Mouse (Mus musculus) heart, postnatal 25 days (tissue): Measurements from ENCODE around the gene Nkpd1. TPM values are rescaled to one million over a fixed set of nuclear protein-coding genes. Genes with fewer than 3 reads are reported as not detected.
A peak's percentile ranks its signal among the peaks of the same experiment; 100 is the strongest.

ENCODE experiments used
- DNase-seq: peaks from one replicate; pipeline ENCODE4 v3.0.0; 2022; ENCODE audit warnings: low spot score
- intact Hi-C: fragments of 180-260 bp; cut with DNase I; formaldehyde crosslinking; loops from one replicate; pipeline ENCODE4 v1.15.1; 2025
- total RNA-seq, 2 experiments: library from RNA; stranded (reverse); gene quantifications; 2 replicates each; pipeline ENCODE4 v1.2.3; 2021

Gene Nkpd1
- not detected for total RNA-seq

GRCm38 (mm10) chr7:19517652-19518365 lies at the start of gene Nkpd1:
Gene Nkpd1 (plus strand): TSS chr7:19517838.
- no peak for DNase-seq
- intact Hi-C loops: no loop called here

- intact Hi-C loops: no loop called here
- DNase-seq: no peak
Measured at GRCm38 (mm10) chr7:19468279-19468678, 49.4 kb upstream of the Nkpd1 start.

GRCm38 (mm10) chr7:19469404-19469803 lies 48.2 kb upstream of the Nkpd1 start:
- intact Hi-C loops: no loop called here
- no peak for DNase-seq

GRCm38 (mm10) chr7:19470308-19470707 lies 47.3 kb upstream of the Nkpd1 start:
- no peak for DNase-seq
- intact Hi-C loops: no loop called here

GRCm38 (mm10) chr7:19472403-19472802 lies 45.2 kb upstream of the Nkpd1 start:
- intact Hi-C loops: no loop called here
- no peak for DNase-seq

GRCm38 (mm10) chr7:19473875-19474443 lies 43.7 kb upstream of the Nkpd1 start:
- intact Hi-C loops: no loop called here
- DNase-seq: peak; percentile 65

GRCm38 (mm10) chr7:19477084-19477483 lies 40.6 kb upstream of the Nkpd1 start:
- DNase-seq: no peak
- intact Hi-C loops: loop anchor here (2.0 kb wide), 1 partner anchor 16 kb away; no protein-coding TSS in a partner anchor

- no peak for DNase-seq
- intact Hi-C loops: loop anchor here (2.0 kb wide), 1 partner anchor 17 kb away; no protein-coding TSS in a partner anchor
Measured at GRCm38 (mm10) chr7:19477624-19478384, 39.8 kb upstream of the Nkpd1 start.

- intact Hi-C loops: no loop called here
- DNase-seq: no peak
Measured at GRCm38 (mm10) chr7:19483281-19483680, 34.4 kb upstream of the Nkpd1 start.

GRCm38 (mm10) chr7:19485488-19485887 lies 32.1 kb upstream of the Nkpd1 start:
- no peak for DNase-seq
- intact Hi-C loops: no loop called here

- DNase-seq: no peak
- intact Hi-C loops: no loop called here
Measured at GRCm38 (mm10) chr7:19486549-19486948, 31.1 kb upstream of the Nkpd1 start.

- intact Hi-C loops: no loop called here
- no peak for DNase-seq
Measured at GRCm38 (mm10) chr7:19489525-19489924, 28.1 kb upstream of the Nkpd1 start.

GRCm38 (mm10) chr7:19491731-19492130 lies 25.9 kb upstream of the Nkpd1 start:
- intact Hi-C loops: no loop called here
- DNase-seq: peak; percentile 37

GRCm38 (mm10) chr7:19494751-19495474 lies 22.7 kb upstream of the Nkpd1 start:
- no peak for DNase-seq
- intact Hi-C loops: no loop called here

GRCm38 (mm10) chr7:19495521-19496213 lies 22.0 kb upstream of the Nkpd1 start:
- DNase-seq: no peak

GRCm38 (mm10) chr7:19496214-19496555 lies 21.5 kb upstream of the Nkpd1 start:
- DNase-seq: no peak
- intact Hi-C loops: no loop called here

More at GRCm38 (mm10) chr7:19495521-19496213, 22.0 kb upstream of the Nkpd1 start:
- intact Hi-C loops: no loop called here

GRCm38 (mm10) chr7:19498326-19498725 lies 19.3 kb upstream of the Nkpd1 start:
- DNase-seq: no peak
- intact Hi-C loops: no loop called here

GRCm38 (mm10) chr7:19500420-19501363 lies 16.9 kb upstream of the Nkpd1 start:
- no peak for DNase-seq
- intact Hi-C loops: loop anchor here (5.0 kb wide), 1 partner anchor 93 kb away; no protein-coding TSS in a partner anchor

GRCm38 (mm10) chr7:19501658-19502057 lies 16.0 kb upstream of the Nkpd1 start:
- intact Hi-C loops: loop anchor here (5.0 kb wide), 1 partner anchor 94 kb away; no protein-coding TSS in a partner anchor

More at GRCm38 (mm10) chr7:19501658-19502057, 16.0 kb upstream of the Nkpd1 start:
- DNase-seq: no peak
